Comparison of ENCODE assay signal across 23 mouse cellular contexts in the genomic region with DNA sequence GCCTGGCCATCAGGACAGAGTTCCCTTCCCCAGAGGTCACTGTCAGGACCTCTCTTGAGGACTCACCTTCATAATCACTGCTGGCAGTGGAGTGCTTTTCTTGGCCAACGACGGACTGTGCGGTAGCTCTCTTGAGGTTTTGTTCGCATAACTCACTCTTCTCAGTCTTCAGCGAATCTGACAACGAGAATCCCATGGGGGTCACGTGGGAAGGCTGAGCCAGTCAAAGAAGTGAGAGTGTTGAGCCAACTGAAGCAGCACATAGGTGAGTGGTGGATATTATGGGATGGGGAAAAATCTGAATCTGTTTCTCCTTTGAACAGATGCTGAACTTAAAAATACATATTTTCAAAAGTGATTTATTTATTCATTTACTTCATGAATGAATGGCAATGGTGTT. TPM values are rescaled to one million over a fixed set of nuclear protein-coding genes. Genes with fewer than 3 reads are reported as not detected.
"Had no signal": no experiment of that assay in that cellular context is flagged by ENCODE, and none has a peak within 500 bp of the region (broad histone marks: within the 10 kb centered on the region; RNA-seq: fewer than 3 reads in every experiment).

No protein-coding gene starts in this region.

- H3K36me3 ChIP-seq: limb, embryonic 13.5 days; neural tube, embryonic 12.5 days had no signal

- H3K9ac ChIP-seq: limb, embryonic 13.5 days; liver, embryonic 14.5 days; neural tube, embryonic 12.5 days had no signal

- H3K27ac ChIP-seq: layer of hippocampus, adult 2 months; limb, embryonic 13.5 days; liver, embryonic 14.5 days; neural tube, embryonic 12.5 days had no signal

- H3K9me3 ChIP-seq: limb, embryonic 13.5 days; neural tube, embryonic 12.5 days had no signal

- H3K4me1 ChIP-seq: limb, embryonic 13.5 days; neural tube, embryonic 12.5 days had no signal

- DNase-seq: kidney, adult 18-20 months; kidney, postnatal 10 days; kidney, postnatal 4 days; left cerebral cortex, postnatal 4 days; lung, adult 18-20 months; right cerebral cortex, adult 18-20 months; right cerebral cortex, postnatal 25 days; thymus, adult 18-20 months; thymus, postnatal 14 days had no signal

- H3K4me2 ChIP-seq: limb, embryonic 13.5 days; neural tube, embryonic 12.5 days had no signal

- H3K27me3 ChIP-seq: limb, embryonic 13.5 days; neural tube, embryonic 12.5 days had no signal

- H3K4me3 ChIP-seq: layer of hippocampus, adult 2 months; limb, embryonic 13.5 days; neural tube, embryonic 12.5 days had no signal

RNA-seq across cellular contexts. Expression of gene Gm11213, which starts 3.3 kb away (rescaled TPM):
- total RNA-seq: layer of hippocampus, adult 2 months; layer of hippocampus, postnatal 14 days; left cerebral cortex, adult 18-20 months; left cerebral cortex, postnatal 10 days; left cerebral cortex, postnatal 4 days; liver, adult 2 months; megakaryocyte-erythroid progenitor cell, adult 5-6 weeks; neutrophil, adult 5-6 weeks had no signal
- polyA plus RNA-seq: kidney, embryonic 14.5 days; limb, embryonic 13.5 days; liver, adult 2 months; liver, embryonic 14.5 days; lung, embryonic 16.5 days; neural tube, embryonic 12.5 days; small intestine, adult 2 months; stomach, embryonic 14.5 days had no signal

RNA-seq across cellular contexts. Expression of gene Tex48, which starts 13.8 kb away (rescaled TPM):
- total RNA-seq: layer of hippocampus, adult 2 months; layer of hippocampus, postnatal 14 days; left cerebral cortex, adult 18-20 months; left cerebral cortex, postnatal 10 days; left cerebral cortex, postnatal 4 days; liver, adult 2 months; megakaryocyte-erythroid progenitor cell, adult 5-6 weeks; neutrophil, adult 5-6 weeks had no signal
- polyA plus RNA-seq: kidney, embryonic 14.5 days; limb, embryonic 13.5 days; liver, adult 2 months; liver, embryonic 14.5 days; lung, embryonic 16.5 days; neural tube, embryonic 12.5 days; small intestine, adult 2 months; stomach, embryonic 14.5 days had no signal

RNA-seq across cellular contexts. Expression of gene Gm11214, which starts 54.8 kb away (rescaled TPM):
- total RNA-seq: layer of hippocampus, adult 2 months; layer of hippocampus, postnatal 14 days; left cerebral cortex, adult 18-20 months; left cerebral cortex, postnatal 10 days; left cerebral cortex, postnatal 4 days; liver, adult 2 months; megakaryocyte-erythroid progenitor cell, adult 5-6 weeks; neutrophil, adult 5-6 weeks had no signal
- polyA plus RNA-seq: kidney, embryonic 14.5 days; limb, embryonic 13.5 days; liver, adult 2 months; liver, embryonic 14.5 days; lung, embryonic 16.5 days; neural tube, embryonic 12.5 days; small intestine, adult 2 months; stomach, embryonic 14.5 days had no signal
